Mouse (Mus musculus): ENCODE results near the gene Hsd17b7. TPM values are rescaled to one million over a fixed set of nuclear protein-coding genes. Genes with fewer than 3 reads are reported as not detected.

The Hsd17b7 gene
- total RNA-seq, 2 experiments from 2014 or later, result 5.2 to 9.5 TPM

GRCm38 (mm10) chr1:169931698-169932097 lies 37.3 kb downstream of the Hsd17b7 start:
- no peak overlapping the region for H3K27ac ChIP-seq
- no peak for DNase-seq
- intact Hi-C loops (cut with DNase I), result no loop called here
- TF ChIP-seq CTCF (IDR thresholded peaks at IDR 0.05), result no peak
- no peak overlapping the region for H3K4me3 ChIP-seq

- no peak for TF ChIP-seq CTCF (IDR thresholded peaks at IDR 0.05)
- peak within 1 kb of the TSS; percentile 13; the same call in 1 of the 2 replicates for H3K4me3 ChIP-seq
- DNase-seq, result peak; percentile 65
- intact Hi-C loops (cut with DNase I), result no loop called here
- H3K27ac ChIP-seq, result no peak within 1 kb of the TSS
Measured at GRCm38 (mm10) chr1:169928454-169928971, 40.5 kb downstream of the Hsd17b7 start, which contains the start of gene Ccdc190. TSS of gene Ccdc190 (plus strand) at chr1:169928648.

- Histone ChIP-seq H3K27ac (no peak overlapping the region), H3K4me3 (no peak overlapping the region)
- DNase-seq, result no peak
- TF ChIP-seq CTCF (IDR thresholded peaks at IDR 0.05), result no peak
- intact Hi-C loops (cut with DNase I), result no loop called here
Measured at GRCm38 (mm10) chr1:169927753-169928369, 41.2 kb downstream of the Hsd17b7 start.

GRCm38 (mm10) chr1:169924567-169924966 lies 44.5 kb downstream of the Hsd17b7 start:
- DNase-seq, result no peak
- H3K4me3 ChIP-seq, result no peak overlapping the region
- no peak overlapping the region for H3K27ac ChIP-seq
- no peak for TF ChIP-seq CTCF (IDR thresholded peaks at IDR 0.05)
- intact Hi-C loops (cut with DNase I), result no loop called here

DNA sequence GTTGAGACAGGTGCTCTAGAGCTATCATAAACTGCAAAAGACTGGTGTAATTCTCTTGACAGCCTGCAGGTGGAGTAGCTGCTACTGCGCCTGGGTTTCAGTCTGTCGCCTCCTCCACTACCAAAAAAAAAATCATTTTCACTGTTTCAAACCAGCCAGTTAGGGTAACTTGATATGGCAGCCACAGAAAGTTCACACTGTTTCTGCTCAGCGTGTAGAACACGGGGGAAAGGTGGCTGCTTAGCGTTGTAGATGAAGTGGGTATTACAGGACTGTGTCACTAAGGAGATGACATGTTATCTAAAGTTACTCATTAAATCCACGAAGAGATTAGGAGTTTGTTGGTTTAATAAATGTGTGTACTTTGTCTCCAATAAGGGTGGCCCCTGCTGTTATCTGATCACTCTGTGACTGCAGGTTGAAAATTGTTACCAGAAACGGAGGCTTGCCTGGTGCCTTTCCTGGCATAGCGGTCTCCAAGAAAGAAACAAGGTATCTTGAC lies 47.3 kb downstream of the Hsd17b7 start:
- TF ChIP-seq CTCF (IDR thresholded peaks at IDR 0.05), result peak; percentile 89
- peak; percentile 35 for DNase-seq
- peak overlapping the region; percentile 34 for H3K4me3 ChIP-seq
- intact Hi-C loops (cut with DNase I), result no loop called here
- H3K27ac ChIP-seq, result no peak overlapping the region

DNA sequence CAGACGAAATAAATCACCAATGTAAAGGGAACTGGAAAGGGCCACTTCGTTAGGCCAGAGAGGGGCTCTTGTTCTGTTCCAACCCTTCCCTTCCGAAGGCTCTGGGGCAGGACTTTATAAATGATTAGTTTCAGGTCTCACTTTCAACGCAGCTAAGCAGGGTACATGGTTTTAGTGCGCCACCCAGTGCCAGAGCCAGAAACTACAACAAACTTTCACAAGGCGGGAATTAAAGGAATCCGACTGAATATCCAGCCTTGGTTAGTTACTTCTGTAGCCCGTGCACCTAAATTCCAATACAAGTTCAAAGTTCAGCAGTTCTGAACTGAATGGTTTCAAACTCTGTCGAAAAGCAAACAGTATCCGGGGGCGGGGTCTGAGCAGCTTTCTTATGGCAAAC lies 49.8 kb downstream of the Hsd17b7 start:
- TF ChIP-seq CTCF (IDR thresholded peaks at IDR 0.05), result peak; percentile 87
- DNase-seq, result peak; percentile 74
- intact Hi-C loops (cut with DNase I), result loop anchor here (1.0 to 10.0 kb wide), 3 partner anchors 174 to 388 kb away; partner anchors contain the start of genes Nuf2 and Rgs4
- Histone ChIP-seq H3K27ac (no peak overlapping the region), H3K4me3 (peak overlapping the region; percentile 30)

DNA sequence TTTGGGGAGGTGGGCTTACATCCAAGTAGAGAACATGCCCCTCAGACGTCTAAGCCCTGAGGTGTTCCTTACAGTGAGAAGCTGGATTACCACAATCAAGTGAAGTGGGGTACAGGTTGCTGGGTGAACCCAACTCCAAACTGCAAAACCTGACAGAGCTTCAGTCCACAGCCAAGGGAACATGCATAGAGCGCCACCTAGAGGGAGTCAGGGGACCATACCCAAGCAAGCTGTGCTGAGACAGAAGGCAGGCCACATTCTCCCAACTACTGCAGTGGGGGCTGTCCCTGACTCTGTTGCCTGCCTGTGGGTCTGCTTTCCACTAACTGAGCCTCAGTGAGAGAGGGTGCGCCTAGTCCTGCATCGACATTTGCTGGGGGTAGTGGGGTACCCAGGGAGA lies 51.0 kb downstream of the Hsd17b7 start:
- peak; percentile 86 for TF ChIP-seq CTCF (IDR thresholded peaks at IDR 0.05)

GRCm38 (mm10) chr1:169917115-169917796 lies 51.8 kb downstream of the Hsd17b7 start:
- H3K27ac ChIP-seq, result peak overlapping the region; percentile 32
- intact Hi-C loops (cut with DNase I), result loop anchor here (10.0 kb wide), 1 partner anchor 172 kb away; the partner anchor contains the start of gene Rgs4
- no peak for DNase-seq
- no peak for TF ChIP-seq CTCF (IDR thresholded peaks at IDR 0.05)
- no peak overlapping the region; the same call in 1 of the 2 replicates for H3K4me3 ChIP-seq

More for the DNA sequence above, 51.0 kb downstream of the Hsd17b7 start:
- intact Hi-C loops (cut with DNase I), result loop anchor here (10.0 kb wide), 1 partner anchor 173 kb away; the partner anchor contains the start of gene Rgs4
- Histone ChIP-seq H3K27ac (peak overlapping the region; percentile 32; the same call in 1 of the 2 replicates), H3K4me3 (no peak overlapping the region)
- DNase-seq, result peak; percentile 73

GRCm38 (mm10) chr1:169916659-169917058 lies 52.4 kb downstream of the Hsd17b7 start:
- intact Hi-C loops (cut with DNase I), result loop anchor here (10.0 kb wide), 1 partner anchor 172 kb away; the partner anchor contains the start of gene Rgs4
- peak; percentile 75 for DNase-seq
- peak overlapping the region; percentile 32 for H3K27ac ChIP-seq
- no peak for TF ChIP-seq CTCF (IDR thresholded peaks at IDR 0.05)
- no peak overlapping the region; the same call in 1 of the 2 replicates for H3K4me3 ChIP-seq

- Histone ChIP-seq H3K27ac (no peak overlapping the region), H3K4me3 (no peak overlapping the region)
- no peak for DNase-seq
- intact Hi-C loops (cut with DNase I), result loop anchor here (10.0 kb wide), 1 partner anchor 167 kb away; the partner anchor contains the start of gene Rgs4
- no peak for TF ChIP-seq CTCF (IDR thresholded peaks at IDR 0.05)
Measured at GRCm38 (mm10) chr1:169911526-169911925, 57.5 kb downstream of the Hsd17b7 start.

DNA sequence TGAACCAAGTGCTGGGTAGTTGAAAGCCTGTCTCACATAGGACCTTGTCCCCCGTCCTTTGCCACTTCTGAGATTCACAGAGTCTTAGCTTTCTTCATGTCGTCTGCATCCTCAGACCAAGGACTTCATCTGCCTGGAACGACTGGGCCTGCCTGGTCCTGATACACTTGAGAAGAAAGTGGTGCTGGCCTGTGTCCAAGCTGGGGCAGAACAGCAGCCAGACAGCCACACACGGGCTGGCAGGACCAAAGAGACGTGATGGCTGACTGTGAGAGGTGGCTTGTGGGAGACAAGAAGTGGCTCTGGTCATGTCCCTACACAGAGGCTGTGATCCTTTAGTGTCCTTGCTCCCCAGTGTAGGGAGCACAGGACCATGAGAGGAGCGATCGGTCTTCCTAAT lies 58.3 kb downstream of the Hsd17b7 start:
- H3K27ac ChIP-seq, result no peak overlapping the region
- H3K4me3 ChIP-seq, result no peak overlapping the region
- no peak for DNase-seq
- intact Hi-C loops (cut with DNase I), result loop anchor here (10.0 kb wide), 1 partner anchor 166 kb away; the partner anchor contains the start of gene Rgs4
- TF ChIP-seq CTCF (IDR thresholded peaks at IDR 0.05), result no peak

- DNase-seq, result no peak
- TF ChIP-seq CTCF (IDR thresholded peaks at IDR 0.05), result no peak
- Histone ChIP-seq H3K27ac (no peak overlapping the region), H3K4me3 (no peak overlapping the region)
- intact Hi-C loops (cut with DNase I), result loop anchor here (10.0 kb wide), 1 partner anchor 165 kb away; the partner anchor contains the start of gene Rgs4
Measured at GRCm38 (mm10) chr1:169909659-169910058, 59.4 kb downstream of the Hsd17b7 start.
